Mouse (Mus musculus): Measurements from ENCODE around the gene Rftn2.
"Not testable (repeated sequence)": the region's sequence is repeated elsewhere in the genome, so short reads cannot be mapped to it uniquely, and the experiment has no call there.

Rftn2 gene

GRCm38 (mm10) chr1:55129716-55130115, 96.9 kb downstream of the Rftn2 start:
- no peak for DNase-seq (ENCODE audit: low read depth, low spot score)

- DNase-seq (ENCODE audit: low read depth, low spot score) = not testable (repeated sequence)
Observed at GRCm38 (mm10) chr1:55124136-55124535, 102.4 kb downstream of the Rftn2 start.

- no peak for DNase-seq (ENCODE audit: low read depth, low spot score)
Observed at GRCm38 (mm10) chr1:55123561-55123960, 103.0 kb downstream of the Rftn2 start.

- no peak for DNase-seq (ENCODE audit: low read depth, low spot score)
Observed at GRCm38 (mm10) chr1:55123046-55123445, 103.5 kb downstream of the Rftn2 start.
